Mouse (Mus musculus) intestine, embryonic 15.5 days (tissue): ENCODE data around the gene Tlr7. TPM values are rescaled to one million over a fixed set of nuclear protein-coding genes. Genes with fewer than 3 reads are reported as not detected.
A peak's percentile ranks its signal among the peaks of the same experiment; 100 is the strongest.
"Not testable (repeated sequence)": the region's sequence is repeated elsewhere in the genome, so short reads cannot be mapped to it uniquely, and the experiment has no call there.

Experiments used
- ATAC-seq: fragments of 200-750 bp; cut with Nextera tagmentation; 2 replicates; pipeline ENCODE4 v1.8.0; 2017; ENCODE audit warnings: moderate TSS enrichment, moderate library complexity
- H3K27ac ChIP-seq: fragments of 300-500 bp; sonication (generic); 2 replicates; pipeline ENCODE4 v1.5.1; 2015; ENCODE audit warnings: mild to moderate bottlenecking, inconsistent platforms
- H3K27me3 ChIP-seq: fragments of 300-500 bp; sonication (generic); replicated peaks from 2 replicates; pipeline ENCODE4 v1.6.1; 2015; ENCODE audit warnings: inconsistent platforms
- H3K36me3 ChIP-seq: fragments of 300-500 bp; sonication (generic); 2 replicates; pipeline ENCODE4 v1.6.1; 2015; ENCODE audit warnings: inconsistent platforms
- H3K4me1 ChIP-seq: fragments of 300-500 bp; sonication (generic); replicated peaks from 2 replicates; pipeline ENCODE4 v1.6.1; 2015; ENCODE audit warnings: inconsistent platforms
- H3K4me2 ChIP-seq: fragments of 300-500 bp; sonication (generic); replicated peaks from 2 replicates; pipeline ENCODE4 v1.6.1; 2015; ENCODE audit warnings: mild to moderate bottlenecking, inconsistent platforms
- H3K4me3 ChIP-seq: fragments of 300-500 bp; sonication (generic); replicated peaks from 2 replicates; pipeline ENCODE4 v1.5.1; 2015; ENCODE audit warnings: inconsistent platforms
- H3K9ac ChIP-seq: fragments of 300-500 bp; sonication (generic); 2 replicates; pipeline ENCODE4 v1.6.1; 2015; ENCODE audit warnings: inconsistent platforms
- H3K9me3 ChIP-seq: fragments of 300-500 bp; sonication (generic); 2 replicates; pipeline ENCODE4 v1.6.1; 2016; ENCODE audit warnings: inconsistent platforms
- WGBS: fragments of 180-500 bp; shearing (Covaris S2); methylation state at CpG from one replicate; pipeline ENCODE4 v1.1.7; 2015; 5-methylcytosine and 5-hydroxymethylcytosine counted together
- polyA plus RNA-seq: library from polyadenylated mRNA; unstranded; fragments of >200 nt; fragmentation: Nextera tagmentation; extraction: Ambion mirVana; gene quantifications from 2 replicates; pipeline ENCODE4 v1.2.1, GENCODE M21; 2015

Gene Tlr7
- polyA plus RNA-seq, 1 experiment from 2014 or later: 0.55 TPM

- no peak; the same call in 1 of the 2 replicates for ATAC-seq
- WGBS: 57% methylated on average over 1 of the region's 1 CpGs
- H3K36me3 ChIP-seq: no peaks in the 10 kb centered on the region
- H3K27ac ChIP-seq: no peak overlapping the region
- no peaks in the 10 kb centered on the region for H3K4me1 ChIP-seq
- H3K27me3 ChIP-seq: no peaks in the 10 kb centered on the region
- H3K9me3 ChIP-seq: no peaks in the 10 kb centered on the region
- H3K4me3 ChIP-seq: no peak overlapping the region
- H3K9ac ChIP-seq: no peak overlapping the region
- no peak overlapping the region for H3K4me2 ChIP-seq
These were observed 2.2 kb upstream of the Tlr7 start for GRCm38 (mm10) chrX:167332607-167333006.

GRCm38 (mm10) chrX:167330993-167331392, 635 bp upstream of the Tlr7 start:
- Histone ChIP-seq H3K36me3 (no peaks in the 10 kb centered on the region), H3K4me3 (no peak overlapping the region), H3K27me3 (no peaks in the 10 kb centered on the region), H3K9ac (no peak overlapping the region), H3K9me3 (no peaks in the 10 kb centered on the region), H3K4me1 (no peaks in the 10 kb centered on the region), H3K4me2 (no peak overlapping the region), H3K27ac (no peak overlapping the region)
- no peak for ATAC-seq
- WGBS: 71% methylated on average over 4 of the region's 4 CpGs

GRCm38 (mm10) chrX:167329620-167330019, 738 bp downstream of the Tlr7 start:
- WGBS: 93% methylated on average over 1 of the region's 1 CpGs
- no peak overlapping the region for H3K9ac ChIP-seq
- no peak for ATAC-seq

GRCm38 (mm10) chrX:167329098-167329497, 1.3 kb downstream of the Tlr7 start:
- no peaks in the 10 kb centered on the region for H3K4me1 ChIP-seq
- no peaks in the 10 kb centered on the region for H3K9me3 ChIP-seq
- H3K36me3 ChIP-seq: no peaks in the 10 kb centered on the region
- WGBS: 74% methylated on average over 1 of the region's 1 CpGs
- H3K4me3 ChIP-seq: no peak overlapping the region
- no peak for ATAC-seq
- no peak overlapping the region for H3K27ac ChIP-seq
- H3K4me2 ChIP-seq: no peak overlapping the region
- no peak overlapping the region for H3K9ac ChIP-seq
- no peaks in the 10 kb centered on the region for H3K27me3 ChIP-seq

More at GRCm38 (mm10) chrX:167329620-167330019, 738 bp downstream of the Tlr7 start:
- Histone ChIP-seq H3K27me3 (no peaks in the 10 kb centered on the region), H3K4me2 (no peak overlapping the region), H3K27ac (no peak overlapping the region), H3K4me3 (no peak overlapping the region), H3K9me3 (no peaks in the 10 kb centered on the region), H3K36me3 (no peaks in the 10 kb centered on the region), H3K4me1 (no peaks in the 10 kb centered on the region)

- no peak overlapping the region for H3K9ac ChIP-seq
- no peaks in the 10 kb centered on the region for H3K9me3 ChIP-seq
- no peak overlapping the region for H3K4me2 ChIP-seq
- H3K27ac ChIP-seq: no peak overlapping the region
- H3K27me3 ChIP-seq: no peaks in the 10 kb centered on the region
- H3K4me1 ChIP-seq: no peaks in the 10 kb centered on the region
- H3K4me3 ChIP-seq: no peak overlapping the region
- H3K36me3 ChIP-seq: no peaks in the 10 kb centered on the region
- ATAC-seq: no peak
- WGBS: 88% methylated on average over 3 of the region's 3 CpGs
These were observed 1.8 kb downstream of the Tlr7 start for GRCm38 (mm10) chrX:167328519-167328918.

- Histone ChIP-seq H3K36me3 (no peaks in the 10 kb centered on the region), H3K9me3 (no peaks in the 10 kb centered on the region), H3K9ac (no peak overlapping the region), H3K4me2 (no peak overlapping the region), H3K4me1 (no peaks in the 10 kb centered on the region), H3K4me3 (no peak overlapping the region), H3K27me3 (no peaks in the 10 kb centered on the region), H3K27ac (no peak overlapping the region)
- WGBS: 52% methylated on average over 1 of the region's 1 CpGs
- no peak for ATAC-seq
These were observed 6.6 kb downstream of the Tlr7 start for GRCm38 (mm10) chrX:167323742-167324141.

GRCm38 (mm10) chrX:167321233-167321806, 9.0 kb downstream of the Tlr7 start:
- no peaks in the 10 kb centered on the region for H3K9me3 ChIP-seq
- H3K36me3 ChIP-seq: no peaks in the 10 kb centered on the region
- no peaks in the 10 kb centered on the region for H3K4me1 ChIP-seq
- no peak overlapping the region for H3K27ac ChIP-seq
- no peak for ATAC-seq
- WGBS: 60% methylated on average over 4 of the region's 4 CpGs
- no peaks in the 10 kb centered on the region for H3K27me3 ChIP-seq
- no peak overlapping the region for H3K4me2 ChIP-seq
- no peak overlapping the region for H3K9ac ChIP-seq
- H3K4me3 ChIP-seq: no peak overlapping the region

- no peaks in the 10 kb centered on the region for H3K4me1 ChIP-seq
- 81% methylated on average over 4 of the region's 4 CpGs for WGBS
- 0 out of 2 replicates have a peak, but pooled peaks cover 2% of the 10 kb centered on the region for H3K27me3 ChIP-seq
- no peaks in the 10 kb centered on the region for H3K9me3 ChIP-seq
- H3K4me3 ChIP-seq: no peak overlapping the region
- H3K4me2 ChIP-seq: no peak overlapping the region
- no peak for ATAC-seq
- no peak overlapping the region for H3K9ac ChIP-seq
- H3K27ac ChIP-seq: no peak overlapping the region
- no peaks in the 10 kb centered on the region for H3K36me3 ChIP-seq
These were observed 11.4 kb downstream of the Tlr7 start for GRCm38 (mm10) chrX:167318819-167319396.

- 0 out of 2 replicates have a peak, but pooled peaks cover 2% of the 10 kb centered on the region for H3K27me3 ChIP-seq
- no peak overlapping the region for H3K4me2 ChIP-seq
- no peaks in the 10 kb centered on the region for H3K36me3 ChIP-seq
- no peaks in the 10 kb centered on the region for H3K9me3 ChIP-seq
- 69% methylated on average over 5 of the region's 5 CpGs for WGBS
- H3K4me1 ChIP-seq: no peaks in the 10 kb centered on the region
- H3K27ac ChIP-seq: no peak overlapping the region
- no peak overlapping the region for H3K4me3 ChIP-seq
- no peak for ATAC-seq
- no peak overlapping the region for H3K9ac ChIP-seq
These were observed 14.6 kb downstream of the Tlr7 start for GRCm38 (mm10) chrX:167315766-167316165.

- H3K27ac ChIP-seq: no peak overlapping the region
- 65% methylated on average over 4 of the region's 4 CpGs for WGBS
- H3K4me3 ChIP-seq: no peak overlapping the region
- no peak overlapping the region for H3K4me2 ChIP-seq
- 0 out of 2 replicates have a peak, but pooled peaks cover 2% of the 10 kb centered on the region for H3K27me3 ChIP-seq
- H3K9me3 ChIP-seq: no peaks in the 10 kb centered on the region
- H3K9ac ChIP-seq: no peak overlapping the region
- H3K36me3 ChIP-seq: no peaks in the 10 kb centered on the region
- no peak for ATAC-seq
- no peaks in the 10 kb centered on the region for H3K4me1 ChIP-seq
These were observed 15.1 kb downstream of the Tlr7 start for GRCm38 (mm10) chrX:167315093-167315726.

GRCm38 (mm10) chrX:167302061-167302460, 28.3 kb downstream of the Tlr7 start:
- WGBS: 80% methylated on average over 1 of the region's 1 CpGs
- H3K9me3 ChIP-seq, H3K27me3 ChIP-seq, H3K36me3 ChIP-seq, ATAC-seq, H3K4me2 ChIP-seq, H3K9ac ChIP-seq, H3K27ac ChIP-seq, H3K4me1 ChIP-seq, H3K4me3 ChIP-seq: not testable (repeated sequence)

- Histone ChIP-seq H3K4me1 (no peaks in the 10 kb centered on the region), H3K4me3 (no peak overlapping the region), H3K9ac (no peak overlapping the region), H3K27ac (no peak overlapping the region), H3K27me3 (no peaks in the 10 kb centered on the region), H3K9me3 (no peaks in the 10 kb centered on the region), H3K36me3 (no peaks in the 10 kb centered on the region), H3K4me2 (peak overlapping the region; percentile 45)
- WGBS: 24% methylated on average over 9 of the region's 9 CpGs
- ATAC-seq: peak; percentile 73
These were observed 53.4 kb downstream of the Tlr7 start for GRCm38 (mm10) chrX:167276953-167277352.

GRCm38 (mm10) chrX:167276551-167276950, 53.8 kb downstream of the Tlr7 start:
- Histone ChIP-seq H3K36me3 (no peaks in the 10 kb centered on the region), H3K4me3 (no peak overlapping the region), H3K4me2 (peak overlapping the region; percentile 45), H3K27ac (no peak overlapping the region), H3K4me1 (no peaks in the 10 kb centered on the region), H3K9me3 (no peaks in the 10 kb centered on the region), H3K27me3 (no peaks in the 10 kb centered on the region), H3K9ac (no peak overlapping the region)
- 41% methylated on average over 10 of the region's 10 CpGs for WGBS
- ATAC-seq: no peak
